Mouse (Mus musculus): ENCODE measurements around the gene Fras1.
A peak's percentile ranks its signal among the peaks of the same experiment; 100 is the strongest.

Fras1 gene

GRCm38 (mm10) chr5:96698972-96699371 is 325.2 kb downstream of the Fras1 start:
- DNase-seq: no peak

GRCm38 (mm10) chr5:96702706-96703625 is 329.2 kb downstream of the Fras1 start:
- no peak for DNase-seq

GRCm38 (mm10) chr5:96708515-96708914 is 334.8 kb downstream of the Fras1 start:
- DNase-seq: no peak

DNA sequence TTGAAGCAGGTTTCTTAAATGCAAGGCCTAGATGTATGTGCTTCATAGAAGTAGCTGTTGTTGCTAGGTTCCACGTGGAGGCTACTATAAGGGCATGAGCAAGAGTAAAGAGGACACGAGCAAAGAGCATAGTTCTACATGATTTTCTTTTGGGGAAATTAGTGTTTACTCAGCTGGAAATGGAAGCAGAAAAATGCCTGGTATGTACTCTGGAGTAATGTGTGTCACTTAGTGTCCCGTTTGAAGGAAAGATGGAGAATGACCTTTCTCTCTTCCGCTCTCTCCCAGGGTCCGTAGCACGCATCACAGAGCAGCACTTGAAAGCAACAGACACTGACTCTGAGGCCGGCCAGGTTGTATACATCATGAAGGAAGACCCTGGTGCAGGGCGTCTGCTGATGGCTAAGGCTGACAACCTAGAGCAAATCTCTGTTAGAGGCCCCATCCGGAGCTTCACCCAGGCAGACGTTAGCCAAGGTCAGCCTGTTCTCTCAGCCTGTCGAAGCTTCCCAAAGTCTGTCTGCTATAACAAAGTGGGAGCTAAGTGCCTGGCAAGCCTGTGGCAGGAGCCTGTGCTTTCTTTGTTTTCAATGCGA is 338.4 kb downstream of the Fras1 start:
- DNase-seq: no peak

DNA sequence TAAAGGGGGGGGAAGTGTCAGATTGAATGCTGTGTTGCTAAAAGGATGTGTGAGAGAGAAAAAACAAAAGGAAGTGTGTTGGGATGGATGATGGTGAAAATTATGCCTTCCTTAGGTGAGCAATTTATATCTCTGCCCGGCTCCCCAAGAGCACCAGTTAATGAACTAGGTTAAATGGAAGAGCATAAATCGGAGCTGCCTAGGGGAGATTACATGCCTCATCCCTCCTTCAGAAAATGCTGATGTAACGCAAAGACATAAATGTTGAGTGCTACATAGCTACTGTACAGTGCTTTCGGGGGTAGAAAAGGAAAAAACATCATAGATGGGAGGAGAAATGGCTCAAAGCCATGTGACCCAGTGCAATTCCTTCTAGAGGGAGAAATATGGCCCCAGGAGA is 339.0 kb downstream of the Fras1 start:
- DNase-seq: no peak

- no peak for DNase-seq
These were observed 342.7 kb downstream of the Fras1 start for GRCm38 (mm10) chr5:96716273-96717034.

GRCm38 (mm10) chr5:96717690-96718089 is 343.9 kb downstream of the Fras1 start:
- DNase-seq: no peak

- no peak for DNase-seq
These were observed 344.8 kb downstream of the Fras1 start for GRCm38 (mm10) chr5:96718601-96719000.

GRCm38 (mm10) chr5:96719221-96719620 is 345.5 kb downstream of the Fras1 start:
- no peak for DNase-seq

GRCm38 (mm10) chr5:96722690-96723089 is 348.9 kb downstream of the Fras1 start:
- DNase-seq: no peak

- DNase-seq: no peak
These were observed 365.6 kb downstream of the Fras1 start for GRCm38 (mm10) chr5:96739138-96739878.

DNA sequence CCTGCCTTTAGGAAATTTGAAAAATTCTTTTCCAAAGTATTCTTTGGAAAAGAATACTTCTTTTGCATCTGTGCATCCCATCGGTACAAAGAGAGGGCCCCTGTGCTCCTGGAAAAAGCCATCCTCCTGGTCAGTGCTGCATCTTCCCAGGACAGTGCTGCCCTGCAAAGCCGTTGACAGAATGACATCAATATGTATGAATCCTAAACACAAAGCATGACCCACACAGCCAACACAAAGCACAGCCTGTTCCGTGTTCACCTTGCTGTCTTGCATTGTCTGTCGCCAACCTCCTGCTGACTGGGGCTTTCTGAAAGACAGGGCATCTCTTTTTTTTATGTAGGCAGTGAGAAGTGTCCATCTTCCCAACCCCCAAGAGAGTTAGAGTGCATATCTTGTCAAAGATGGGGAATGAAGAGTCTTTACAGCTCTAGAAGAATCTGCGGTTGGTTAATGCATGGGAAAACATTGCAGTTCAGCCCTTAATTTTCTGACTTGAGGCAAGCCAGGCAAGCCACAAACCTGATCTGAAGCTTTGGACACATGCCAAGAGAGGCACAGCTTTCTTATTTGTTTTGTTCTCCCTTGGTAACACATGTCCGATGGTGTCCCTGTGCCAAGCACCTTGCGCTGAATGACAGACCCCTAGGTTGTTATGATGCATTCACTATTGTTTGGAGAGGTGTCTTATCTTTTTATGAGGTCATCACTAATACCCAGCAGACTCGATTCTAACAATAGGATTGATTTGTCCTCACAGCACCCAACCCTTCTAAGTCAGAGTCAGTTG is 373.6 kb downstream of the Fras1 start:
- no peak for DNase-seq

DNA sequence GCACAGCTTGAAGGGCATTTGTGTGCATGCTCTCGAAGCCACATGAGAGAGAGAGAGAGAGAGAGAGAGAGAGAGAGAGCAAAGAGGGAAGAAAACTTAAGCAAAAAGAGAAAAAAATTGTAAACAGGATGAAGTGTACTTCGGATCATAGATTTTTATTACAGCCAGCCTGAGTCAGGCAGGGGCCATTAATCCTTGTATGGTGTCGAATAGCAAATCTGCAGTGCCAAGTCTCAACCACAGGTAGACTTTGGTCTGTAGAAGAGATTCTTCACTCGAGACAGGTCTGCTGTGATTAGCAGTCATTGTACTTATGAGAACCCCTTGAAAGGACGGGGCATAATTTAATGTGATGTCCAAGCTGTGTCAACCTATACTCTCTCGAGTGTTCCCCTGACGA is 383.9 kb downstream of the Fras1 start:
- no peak for DNase-seq

- no peak for DNase-seq
These were observed 388.3 kb downstream of the Fras1 start for GRCm38 (mm10) chr5:96762021-96762420.

- DNase-seq: peak; percentile 36 to 59
These were observed 395.2 kb downstream of the Fras1 start for GRCm38 (mm10) chr5:96768846-96769471.

DNA sequence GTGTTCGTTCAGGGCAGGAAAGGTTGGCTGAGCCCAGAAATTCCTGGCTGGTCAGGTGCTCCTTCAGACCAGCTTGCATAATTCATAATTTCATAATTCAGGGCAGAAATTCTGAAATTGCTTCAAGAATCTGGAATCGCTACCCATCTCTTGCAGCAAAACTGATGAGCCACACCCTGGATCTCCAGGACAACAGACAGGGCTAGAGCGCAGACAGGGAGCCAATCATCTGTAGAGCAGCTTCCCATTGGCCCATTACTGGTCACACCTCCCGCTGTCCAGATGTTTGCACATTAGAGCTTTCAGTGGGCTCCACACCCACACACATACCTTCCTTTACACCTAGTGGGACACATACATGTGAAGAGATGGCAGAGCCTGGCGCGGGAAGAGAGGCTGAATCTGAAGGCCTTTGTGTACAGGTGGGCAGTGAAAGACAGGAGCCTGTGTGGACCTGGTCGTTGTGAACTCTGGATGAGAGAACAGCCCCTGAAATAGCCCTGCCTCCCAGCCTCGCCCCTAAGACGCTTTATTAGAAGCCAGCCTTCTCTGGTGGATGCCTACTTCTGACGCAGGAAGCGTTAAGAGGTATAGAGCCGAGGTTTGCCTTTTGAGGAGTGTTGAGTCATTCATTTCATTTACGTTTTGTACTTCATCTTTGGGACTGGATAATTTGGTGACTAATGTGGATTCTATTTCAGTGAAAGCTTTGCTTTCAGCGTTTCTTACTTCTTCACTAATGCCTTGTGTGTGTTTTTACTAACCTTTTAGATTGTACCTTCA is 409.9 kb downstream of the Fras1 start:
- DNase-seq: peak; percentile 33 to 60

DNA sequence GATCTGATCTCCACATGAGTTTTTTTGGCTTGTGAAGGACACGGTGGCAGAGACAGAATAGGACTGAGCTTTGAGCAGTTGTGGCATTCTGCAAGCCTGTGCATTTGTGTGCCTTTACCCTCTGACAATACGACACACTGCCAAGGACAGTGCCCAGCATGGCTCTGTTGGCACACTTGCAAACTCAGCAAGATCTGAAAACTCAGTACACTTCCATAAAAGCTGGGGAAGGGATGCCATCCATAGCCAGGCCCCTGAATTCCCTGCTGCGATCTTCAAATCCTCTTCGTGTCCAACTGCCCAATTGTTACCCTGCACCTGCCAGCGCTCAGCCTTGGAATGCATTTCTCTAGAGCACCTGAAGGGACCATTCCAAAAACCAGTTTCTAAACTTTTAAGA is 411.3 kb downstream of the Fras1 start:
- no peak for DNase-seq

- peak; percentile 61 to 71 for DNase-seq
These were observed 418.7 kb downstream of the Fras1 start for GRCm38 (mm10) chr5:96792422-96792821.

DNA sequence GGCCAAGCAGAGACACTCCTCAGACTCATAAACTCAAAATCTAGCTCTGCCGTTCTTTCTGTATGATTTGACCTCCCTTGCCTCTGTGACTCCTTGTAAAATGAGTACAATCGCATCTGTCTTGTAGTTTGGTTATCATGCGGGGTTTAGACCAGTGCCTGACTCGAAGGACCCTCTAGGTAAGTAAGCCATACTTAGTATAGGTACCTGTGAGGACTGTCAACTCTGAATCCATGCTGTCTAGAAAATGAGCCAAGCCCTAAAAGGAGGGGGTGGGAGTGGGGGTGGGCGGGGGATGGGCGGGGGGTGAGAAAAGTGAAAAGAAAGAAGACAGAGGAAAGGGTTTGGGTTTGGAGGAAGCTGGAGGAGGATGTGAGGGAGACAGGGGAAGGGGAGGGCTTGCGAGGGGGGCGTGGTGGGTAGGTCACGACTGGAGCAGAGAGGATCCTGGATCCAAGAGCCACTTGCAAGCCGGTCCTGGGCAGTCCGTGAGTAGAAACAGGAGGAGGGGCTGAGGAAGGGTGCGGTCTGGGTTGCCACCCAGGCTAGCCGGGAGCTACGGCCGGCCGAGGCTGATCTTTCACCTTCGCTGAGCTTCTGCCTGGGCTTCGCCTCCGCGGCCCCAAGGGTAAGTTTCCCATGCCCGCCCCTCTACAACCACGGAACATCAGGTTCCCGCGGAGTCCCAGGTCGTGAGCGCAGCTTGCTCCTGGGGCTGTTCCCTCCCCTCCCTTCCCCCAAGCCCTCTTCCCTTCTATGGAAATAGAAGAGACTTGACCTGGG is 419.4 kb downstream of the Fras1 start, which contains the start of gene Anxa3:
TSS of gene Anxa3 (plus strand) at position 404 of the 783 bp plus-strand sequence.
- peak; percentile 86 to 91 for DNase-seq
